Mouse (Mus musculus): ENCODE results near the gene Mylpf.

- TF ChIP-seq CTCF (IDR thresholded peaks at IDR 0.05; ENCODE audit: low read depth, low read length) (no peak), POLR2A (IDR thresholded peaks at IDR 0.05; ENCODE audit: extremely low read depth, insufficient read depth, low read length) (no peak)
Measured at GRCm38 (mm10) chr7:127194011-127194632, 14.6 kb upstream of the Mylpf start.
